Mouse (Mus musculus): Measurements from ENCODE around the gene 4930480E11Rik.
"Not testable (repeated sequence)": the region's sequence is repeated elsewhere in the genome, so short reads cannot be mapped to it uniquely, and the experiment has no call there.

The 4930480E11Rik gene

DNA sequence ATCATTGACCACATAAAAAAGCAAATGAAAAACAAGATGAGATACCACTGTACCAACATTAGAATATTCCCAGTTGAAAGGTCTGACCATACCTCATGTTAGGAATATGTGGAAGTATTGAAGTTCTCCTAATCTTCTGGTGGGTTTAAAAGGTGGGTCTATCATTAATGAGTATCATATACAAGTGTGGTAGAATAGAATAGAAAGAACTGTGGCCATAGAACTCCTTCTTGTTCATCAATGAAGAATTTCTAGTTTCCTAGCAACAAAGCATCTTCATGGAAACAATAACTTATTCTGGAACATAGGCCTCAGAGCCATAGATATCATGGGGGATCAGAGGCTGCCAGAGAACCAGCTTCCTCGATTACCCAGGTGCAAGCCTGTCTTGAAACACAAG is at the start of gene 4930480E11Rik:
TSS of gene 4930480E11Rik (plus strand) at position 301 of the 400 bp plus-strand sequence.
- no peak for DNase-seq (ENCODE audit: low read depth, low spot score)

DNA sequence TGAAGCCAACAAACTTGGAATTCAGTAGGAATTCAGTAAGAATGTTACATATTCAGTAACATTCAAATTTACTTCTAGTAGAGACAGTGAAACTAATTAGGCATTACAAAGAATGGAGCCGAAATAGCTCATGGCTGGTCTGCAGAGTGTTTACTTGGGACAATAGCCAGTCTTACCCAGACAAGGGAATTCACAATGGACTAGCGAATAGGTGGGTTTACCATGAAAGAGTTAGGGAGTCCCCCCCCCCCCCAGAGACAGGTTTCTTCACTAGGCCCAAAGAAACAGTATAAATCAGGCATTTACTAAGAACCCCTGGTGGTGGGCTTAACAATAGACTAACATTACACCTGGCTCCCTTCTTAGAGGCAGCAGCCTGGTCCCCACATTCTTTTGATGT is 33.9 kb downstream of the 4930480E11Rik start:
- not testable (repeated sequence) for DNase-seq (ENCODE audit: low read depth, low spot score)

All from brain, embryonic 18.5 days (tissue).